Mouse (Mus musculus) embryonic facial prominence, embryonic 12.5 days (tissue): ENCODE measurements around the gene Ergic2. TPM values are rescaled to one million over a fixed set of nuclear protein-coding genes. Genes with fewer than 3 reads are reported as not detected.

Experiments
- ATAC-seq: fragments of 200-750 bp; cut with Nextera tagmentation; 2 replicates; pipeline ENCODE4 v1.8.0; 2017; ENCODE audit not compliant: insufficient number of reproducible peaks, insufficient read depth, low FRiP score, low TSS enrichment
- H3K27ac ChIP-seq: fragments of 300-500 bp; sonication (generic); 2 replicates; pipeline ENCODE4 v1.5.1; 2016; ENCODE audit warnings: mild to moderate bottlenecking
- H3K27me3 ChIP-seq: fragments of 300-500 bp; sonication (generic); 2 replicates; pipeline ENCODE4 v1.6.1; 2016; ENCODE audit warnings: mild to moderate bottlenecking, moderate library complexity
- H3K36me3 ChIP-seq: fragments of 300-500 bp; sonication (generic); 2 replicates; pipeline ENCODE4 v1.6.1; 2016; ENCODE audit warnings: mild to moderate bottlenecking
- H3K4me1 ChIP-seq: fragments of 300-500 bp; sonication (generic); 2 replicates; pipeline ENCODE4 v1.6.1; 2016
- H3K4me2 ChIP-seq: fragments of 300-500 bp; sonication (generic); replicated peaks from 2 replicates; pipeline ENCODE4 v1.6.1; 2016; ENCODE audit warnings: mild to moderate bottlenecking, moderate library complexity
- H3K4me3 ChIP-seq: fragments of 300-500 bp; sonication (generic); 2 replicates; pipeline ENCODE4 v1.5.1; 2016; ENCODE audit warnings: mild to moderate bottlenecking
- H3K9ac ChIP-seq: fragments of 300-500 bp; sonication (generic); 2 replicates; pipeline ENCODE4 v1.6.1; 2016; ENCODE audit warnings: mild to moderate bottlenecking, moderate library complexity
- H3K9me3 ChIP-seq: fragments of 300-500 bp; sonication (generic); 2 replicates; pipeline ENCODE4 v1.6.1; 2016; ENCODE audit warnings: mild to moderate bottlenecking, moderate library complexity
- whole genome bisulfite sequencing: fragments of 180-500 bp; shearing (Covaris S2); methylation state at CpG from one replicate; pipeline ENCODE4 v1.1.7; 2016; 5-methylcytosine and 5-hydroxymethylcytosine counted together
- polyA plus RNA-seq: library from polyadenylated mRNA; unstranded; fragments of >200 nt; fragmentation: Nextera tagmentation; extraction: Ambion mirVana; gene quantifications from 2 replicates; pipeline ENCODE4 v1.2.1, GENCODE M21; 2016

Gene Ergic2
- polyA plus RNA-seq: 206 and 221 TPM in 2 replicates

GRCm38 (mm10) chr6:148211897-148212680 is at the start of gene Ergic2:
Ergic2 (minus strand) TSS chr6:148212374.
- Histone ChIP-seq H3K36me3 (no peaks in the 10 kb centered on the region), H3K9ac (peak within 1 kb of the TSS; percentile 93), H3K27me3 (no peaks in the 10 kb centered on the region), H3K4me3 (peak within 1 kb of the TSS; percentile 78), H3K27ac (peak within 1 kb of the TSS; percentile 83), H3K4me2 (peak within 1 kb of the TSS; percentile 75), H3K4me1 (peaks cover 13% of the 10 kb centered on the region), H3K9me3 (no peaks in the 10 kb centered on the region)
- ATAC-seq: peak; percentile 99
- WGBS: under 1% methylated on average over 61 of the region's 61 CpGs

- Histone ChIP-seq H3K36me3 (no peaks in the 10 kb centered on the region), H3K27me3 (no peaks in the 10 kb centered on the region), H3K4me2 (no peak overlapping the region), H3K9me3 (no peaks in the 10 kb centered on the region), H3K4me1 (peaks cover 9% of the 10 kb centered on the region; the same call in 1 of the 2 replicates), H3K4me3 (no peak overlapping the region), H3K9ac (no peak overlapping the region), H3K27ac (peak overlapping the region; percentile 23; the same call in 1 of the 2 replicates)
- WGBS: 88% methylated on average over 6 of the region's 6 CpGs
- ATAC-seq: no peak
These were observed 48.5 kb upstream of the Ergic2 start for GRCm38 (mm10) chr6:148260729-148261101.

GRCm38 (mm10) chr6:148259979-148260728 is 48.0 kb upstream of the Ergic2 start:
- Histone ChIP-seq H3K4me1 (peaks cover 9% of the 10 kb centered on the region; the same call in 1 of the 2 replicates), H3K9ac (no peak overlapping the region), H3K36me3 (no peaks in the 10 kb centered on the region), H3K27me3 (no peaks in the 10 kb centered on the region), H3K9me3 (no peaks in the 10 kb centered on the region), H3K4me2 (no peak overlapping the region), H3K4me3 (no peak overlapping the region), H3K27ac (peak overlapping the region; percentile 36; the same call in 1 of the 2 replicates)
- 0 out of 2 replicates have a peak, but pooled peaks have one; percentile 72 for ATAC-seq
- 47% methylated on average over 4 of the region's 4 CpGs for WGBS

GRCm38 (mm10) chr6:148259074-148259473 is 46.9 kb upstream of the Ergic2 start:
- Histone ChIP-seq H3K36me3 (no peaks in the 10 kb centered on the region), H3K27ac (no peak overlapping the region), H3K9me3 (no peaks in the 10 kb centered on the region), H3K4me3 (no peak overlapping the region), H3K4me2 (no peak overlapping the region), H3K27me3 (no peaks in the 10 kb centered on the region), H3K4me1 (peaks cover 9% of the 10 kb centered on the region; the same call in 1 of the 2 replicates), H3K9ac (no peak overlapping the region)
- ATAC-seq: no peak
- WGBS: 81% methylated on average over 8 of the region's 8 CpGs

GRCm38 (mm10) chr6:148257805-148258204 is 45.6 kb upstream of the Ergic2 start:
- H3K27me3 ChIP-seq: no peaks in the 10 kb centered on the region
- no peaks in the 10 kb centered on the region for H3K36me3 ChIP-seq
- peaks cover 14% of the 10 kb centered on the region for H3K4me1 ChIP-seq
- no peak for ATAC-seq
- H3K9me3 ChIP-seq: no peaks in the 10 kb centered on the region
- no peak overlapping the region for H3K27ac ChIP-seq
- no peak overlapping the region for H3K4me2 ChIP-seq
- no peak overlapping the region for H3K4me3 ChIP-seq
- H3K9ac ChIP-seq: no peak overlapping the region
- 74% methylated on average over 2 of the region's 2 CpGs for WGBS

- H3K9ac ChIP-seq: no peak overlapping the region
- WGBS: 82% methylated on average over 3 of the region's 3 CpGs
- H3K4me1 ChIP-seq: peaks cover 22% of the 10 kb centered on the region
- ATAC-seq: no peak
- H3K4me3 ChIP-seq: no peak overlapping the region
- no peak overlapping the region for H3K4me2 ChIP-seq
- H3K27me3 ChIP-seq: no peaks in the 10 kb centered on the region
- H3K27ac ChIP-seq: no peak overlapping the region
- no peaks in the 10 kb centered on the region for H3K9me3 ChIP-seq
- no peaks in the 10 kb centered on the region for H3K36me3 ChIP-seq
These were observed 43.9 kb upstream of the Ergic2 start for GRCm38 (mm10) chr6:148256109-148256508.

- Histone ChIP-seq H3K4me1 (peaks cover 17% of the 10 kb centered on the region), H3K27ac (no peak overlapping the region), H3K4me3 (no peak overlapping the region), H3K9ac (no peak overlapping the region), H3K27me3 (no peaks in the 10 kb centered on the region), H3K36me3 (no peaks in the 10 kb centered on the region), H3K9me3 (no peaks in the 10 kb centered on the region), H3K4me2 (no peak overlapping the region)
- no peak for ATAC-seq
- WGBS: 50% methylated on average over 1 of the region's 1 CpGs
These were observed 43.4 kb upstream of the Ergic2 start for GRCm38 (mm10) chr6:148255395-148256053.

GRCm38 (mm10) chr6:148249221-148249620 is 37.0 kb upstream of the Ergic2 start:
- no peak overlapping the region for H3K4me3 ChIP-seq
- no peak overlapping the region for H3K4me2 ChIP-seq
- no peak overlapping the region for H3K27ac ChIP-seq
- 74% methylated on average over 3 of the region's 3 CpGs for WGBS
- no peaks in the 10 kb centered on the region for H3K27me3 ChIP-seq
- no peak overlapping the region for H3K9ac ChIP-seq
- no peaks in the 10 kb centered on the region for H3K36me3 ChIP-seq
- peaks cover 13% of the 10 kb centered on the region for H3K4me1 ChIP-seq
- no peaks in the 10 kb centered on the region for H3K9me3 ChIP-seq
- ATAC-seq: no peak

GRCm38 (mm10) chr6:148248625-148249024 is 36.5 kb upstream of the Ergic2 start:
- no peaks in the 10 kb centered on the region for H3K36me3 ChIP-seq
- H3K4me3 ChIP-seq: no peak overlapping the region
- WGBS: 51% methylated on average over 2 of the region's 2 CpGs
- H3K4me2 ChIP-seq: no peak overlapping the region
- H3K4me1 ChIP-seq: peaks cover 13% of the 10 kb centered on the region
- no peak overlapping the region for H3K9ac ChIP-seq
- no peaks in the 10 kb centered on the region for H3K9me3 ChIP-seq
- H3K27ac ChIP-seq: no peak overlapping the region
- no peak for ATAC-seq
- no peaks in the 10 kb centered on the region for H3K27me3 ChIP-seq

- WGBS: 70% methylated on average over 7 of the region's 7 CpGs
- Histone ChIP-seq H3K27me3 (no peaks in the 10 kb centered on the region), H3K9ac (no peak overlapping the region), H3K4me1 (no peaks in the 10 kb centered on the region), H3K4me3 (no peak overlapping the region), H3K9me3 (no peaks in the 10 kb centered on the region), H3K36me3 (no peaks in the 10 kb centered on the region), H3K27ac (no peak overlapping the region), H3K4me2 (no peak overlapping the region)
- no peak for ATAC-seq
These were observed 34.4 kb upstream of the Ergic2 start for GRCm38 (mm10) chr6:148246544-148246943.

- Histone ChIP-seq H3K36me3 (no peaks in the 10 kb centered on the region), H3K27me3 (no peaks in the 10 kb centered on the region), H3K9ac (no peak overlapping the region), H3K4me1 (no peaks in the 10 kb centered on the region), H3K4me2 (no peak overlapping the region), H3K4me3 (no peak overlapping the region), H3K9me3 (no peaks in the 10 kb centered on the region), H3K27ac (no peak overlapping the region)
- no peak for ATAC-seq
- 69% methylated on average over 1 of the region's 1 CpGs for WGBS
These were observed 32.7 kb upstream of the Ergic2 start for GRCm38 (mm10) chr6:148244836-148245235.
